Comparison of ENCODE assay signal across 8 mouse cellular contexts in the genomic region with DNA sequence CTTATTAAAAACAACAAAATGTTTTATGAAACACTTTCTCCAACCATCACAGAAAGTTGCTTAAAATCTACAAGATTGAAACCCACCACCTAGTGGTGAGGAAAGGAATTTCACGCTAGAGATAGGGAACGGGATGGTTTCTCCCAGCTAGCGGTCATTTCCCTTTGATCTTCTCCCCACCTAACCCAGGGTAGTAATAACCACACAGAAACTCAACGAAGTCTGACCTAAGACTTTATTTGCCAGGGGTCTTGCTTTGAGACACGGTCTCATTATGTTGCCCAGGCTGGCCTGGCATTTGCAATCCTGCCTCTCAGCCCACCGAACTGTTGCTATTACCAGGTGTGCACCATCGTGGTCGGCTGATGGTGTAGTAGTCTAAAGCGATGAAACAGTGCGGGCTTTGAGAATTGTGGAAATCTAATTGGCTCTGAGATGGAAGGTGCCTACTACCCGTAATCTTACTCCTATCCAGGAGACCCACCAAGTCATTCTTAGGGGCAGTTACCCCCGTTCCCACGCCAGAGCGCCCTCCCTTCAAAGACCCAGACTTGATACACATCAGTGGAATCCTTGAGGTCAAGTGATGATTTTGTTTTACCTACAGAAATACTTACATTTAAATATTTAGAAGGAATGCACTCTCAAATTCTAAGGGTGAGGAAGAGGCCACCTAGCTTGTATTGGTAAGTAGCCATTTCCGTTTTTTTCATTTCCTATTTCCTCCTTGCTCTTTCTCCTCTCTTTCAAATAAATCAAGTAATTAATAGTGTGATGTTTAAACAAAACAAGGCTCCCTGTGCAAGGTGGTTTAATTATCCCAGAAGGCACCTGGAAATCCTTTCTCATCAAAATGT. TPM values are rescaled to one million over a fixed set of nuclear protein-coding genes. Genes with fewer than 3 reads are reported as not detected.
DNase-seq lines count a peak whose midpoint lies in the region; ATAC-seq lines count a peak whose summit lies in the region.

No protein-coding gene starts in this region.

- 0 out of 2 replicates have a peak, but pooled peaks cover 3% of the 10 kb centered on the region for H3K27me3 ChIP-seq in hindbrain, embryonic 12.5 days
- H3K27me3 ChIP-seq in midbrain, embryonic 10.5 days (ENCODE audit: low read depth, poor library complexity, severe bottlenecking) = no peaks in the 10 kb centered on the region

- no peaks in the 10 kb centered on the region for H3K9me3 ChIP-seq in hindbrain, embryonic 12.5 days (replicated peaks)
- no peaks in the 10 kb centered on the region for H3K9me3 ChIP-seq in midbrain, embryonic 10.5 days (replicated peaks)

- peak; percentile 11 for DNase-seq in gastrocnemius, postnatal 25 days
- no peak for DNase-seq in gastrocnemius, postnatal 10 days
- DNase-seq in brain, adult 2 months (ENCODE audit: low read depth, low spot score) = peak; percentile 86
- peak; percentile 12 to 49 for DNase-seq in layer of hippocampus, postnatal 14 days (ENCODE audit: low spot score in 2 of 2)
- peak; percentile 44 for DNase-seq in midbrain, embryonic 10.5 days (ENCODE audit: low spot score)
- peak; percentile 14 to 33 for DNase-seq in spleen, postnatal 36 days (ENCODE audit: low spot score in 2 of 2)

- no peaks in the 10 kb centered on the region for H3K36me3 ChIP-seq in hindbrain, embryonic 12.5 days
- no peaks in the 10 kb centered on the region for H3K36me3 ChIP-seq in midbrain, embryonic 10.5 days

- peaks cover 19% of the 10 kb centered on the region for H3K4me1 ChIP-seq in hindbrain, embryonic 12.5 days
- peaks cover 36% of the 10 kb centered on the region for H3K4me1 ChIP-seq in midbrain, embryonic 10.5 days

- H3K9ac ChIP-seq in hindbrain, embryonic 12.5 days = no peak overlapping the region

- H3K4me2 ChIP-seq in hindbrain, embryonic 12.5 days (replicated peaks) = peak overlapping the region; percentile 63

- H3K27ac ChIP-seq in hindbrain, embryonic 12.5 days = no peak overlapping the region
- no peak overlapping the region for H3K27ac ChIP-seq in midbrain, embryonic 10.5 days (replicated peaks)

- 15% methylated on average over 15 of the region's 15 CpGs for WGBS in hindbrain, embryonic 12.5 days
- WGBS in midbrain, embryonic 10.5 days = 16% methylated on average over 15 of the region's 15 CpGs

- peak; percentile 70 for ATAC-seq in erythroblast, adult 5-6 weeks (replicated peaks; ENCODE audit: low FRiP score, poor library complexity, severe bottlenecking)
- ATAC-seq in hindbrain, embryonic 12.5 days (ENCODE audit: low FRiP score) = no peak

- 0 out of 2 replicates have a peak overlapping the region, but pooled peaks have one; percentile 7 for H3K4me3 ChIP-seq in hindbrain, embryonic 12.5 days
- H3K4me3 ChIP-seq in midbrain, embryonic 10.5 days = peak overlapping the region; percentile 90

RNA-seq across cellular contexts. Expression of a gene that starts 1.2 kb away (rescaled TPM):
- total RNA-seq in gastrocnemius, postnatal 25 days (2021) = 10 to 100 TPM; 11.9 to 13.4 TPM
- 10 to 100 TPM; 14.9 to 20.0 TPM for total RNA-seq in gastrocnemius, postnatal 10 days (2021)
- total RNA-seq in erythroblast, adult 5-6 weeks (2015; ENCODE audit: low replicate concordance) = 57.1 and 63.6 TPM in 2 replicates
- 136 and 155 TPM in 2 replicates for total RNA-seq in erythroblast, adult 5-6 weeks (2017; ENCODE audit: low replicate concordance)
- 37.2 and 40.5 TPM in 2 replicates for polyA plus RNA-seq in hindbrain, embryonic 12.5 days (2016; fragmentation: Nextera tagmentation; extraction: Ambion mirVana)
- total RNA-seq in layer of hippocampus, postnatal 14 days (2021) = 10 to 100 TPM; 15.8 to 16.8 TPM
- 13.9 and 23.2 TPM in 2 replicates for polyA plus RNA-seq in midbrain, embryonic 10.5 days (2016; fragmentation: Nextera tagmentation; extraction: Ambion mirVana)
